Mouse (Mus musculus): ENCODE results near the gene Sun2. TPM values are rescaled to one million over a fixed set of nuclear protein-coding genes. Genes with fewer than 3 reads are reported as not detected.

Gene Sun2
- polyA plus RNA-seq, 1 experiment from 2014 or later = 1.2 TPM

GRCm38 (mm10) chr15:79725190-79725789, 17.0 kb downstream of the Sun2 start:
- WGBS = 85% methylated on average over 11 of the region's 11 CpGs
- ATAC-seq = no peak
- no peak for TF ChIP-seq CTCF (IDR thresholded peaks at IDR 0.05; ENCODE audit: low read depth)
- H3K27me3 ChIP-seq (replicated peaks; ENCODE audit: control insufficient read depth, insufficient read depth, low read length) = no peaks in the 10 kb centered on the region
- H3K4me1 ChIP-seq (replicated peaks; ENCODE audit: control insufficient read depth, insufficient read depth, low read length) = no peaks in the 10 kb centered on the region
- H3K4me3 ChIP-seq (ENCODE audit: low read depth, low read length) = no peak overlapping the region
- H3K9me3 ChIP-seq (ENCODE audit: control insufficient read depth) = no peaks in the 10 kb centered on the region
- H3K9ac ChIP-seq (ENCODE audit: low read depth, low read length) = no peak overlapping the region
- H3K36me3 ChIP-seq (ENCODE audit: control insufficient read depth, insufficient read depth) = peaks cover 43% of the 10 kb centered on the region
- H3K27ac ChIP-seq (ENCODE audit: low read depth, low read length) = no peak overlapping the region
- no peak overlapping the region for H3K4me2 ChIP-seq (replicated peaks; ENCODE audit: low read depth)

- H3K4me2 ChIP-seq (replicated peaks; ENCODE audit: low read depth) = no peak overlapping the region
- peak; percentile 47 for ATAC-seq
- no peak overlapping the region for H3K27ac ChIP-seq (ENCODE audit: low read depth, low read length)
- H3K9me3 ChIP-seq (ENCODE audit: control insufficient read depth) = no peaks in the 10 kb centered on the region
- TF ChIP-seq CTCF (IDR thresholded peaks at IDR 0.05; ENCODE audit: low read depth) = peak; percentile 74
- no peaks in the 10 kb centered on the region for H3K27me3 ChIP-seq (replicated peaks; ENCODE audit: control insufficient read depth, insufficient read depth, low read length)
- H3K36me3 ChIP-seq (ENCODE audit: control insufficient read depth, insufficient read depth) = peaks cover 48% of the 10 kb centered on the region
- 21% methylated on average over 1 of the region's 1 CpGs for WGBS
- no peak overlapping the region for H3K9ac ChIP-seq (ENCODE audit: low read depth, low read length)
- no peaks in the 10 kb centered on the region for H3K4me1 ChIP-seq (replicated peaks; ENCODE audit: control insufficient read depth, insufficient read depth, low read length)
- H3K4me3 ChIP-seq (ENCODE audit: low read depth, low read length) = no peak overlapping the region
Measured at GRCm38 (mm10) chr15:79723439-79723838, 18.9 kb downstream of the Sun2 start.

- no peak for TF ChIP-seq CTCF (IDR thresholded peaks at IDR 0.05; ENCODE audit: low read depth)
- WGBS = 89% methylated on average over 4 of the region's 4 CpGs
- no peak overlapping the region for H3K4me3 ChIP-seq (ENCODE audit: low read depth, low read length)
- H3K9me3 ChIP-seq (ENCODE audit: control insufficient read depth) = no peaks in the 10 kb centered on the region
- H3K36me3 ChIP-seq (ENCODE audit: control insufficient read depth, insufficient read depth) = peaks cover 59% of the 10 kb centered on the region
- no peaks in the 10 kb centered on the region for H3K27me3 ChIP-seq (replicated peaks; ENCODE audit: control insufficient read depth, insufficient read depth, low read length)
- no peak overlapping the region for H3K9ac ChIP-seq (ENCODE audit: low read depth, low read length)
- H3K27ac ChIP-seq (ENCODE audit: low read depth, low read length) = no peak overlapping the region
- H3K4me1 ChIP-seq (replicated peaks; ENCODE audit: control insufficient read depth, insufficient read depth, low read length) = no peaks in the 10 kb centered on the region
- ATAC-seq = no peak
- no peak overlapping the region for H3K4me2 ChIP-seq (replicated peaks; ENCODE audit: low read depth)
Measured at GRCm38 (mm10) chr15:79720796-79721195, 21.5 kb downstream of the Sun2 start.

GRCm38 (mm10) chr15:79720267-79720666, 22.1 kb downstream of the Sun2 start:
- no peak for TF ChIP-seq CTCF (IDR thresholded peaks at IDR 0.05; ENCODE audit: low read depth)
- no peak overlapping the region for H3K9ac ChIP-seq (ENCODE audit: low read depth, low read length)
- no peak for ATAC-seq
- WGBS = 91% methylated on average over 8 of the region's 8 CpGs
- no peak overlapping the region for H3K4me3 ChIP-seq (ENCODE audit: low read depth, low read length)
- H3K27ac ChIP-seq (ENCODE audit: low read depth, low read length) = no peak overlapping the region
- no peaks in the 10 kb centered on the region for H3K4me1 ChIP-seq (replicated peaks; ENCODE audit: control insufficient read depth, insufficient read depth, low read length)
- no peaks in the 10 kb centered on the region for H3K27me3 ChIP-seq (replicated peaks; ENCODE audit: control insufficient read depth, insufficient read depth, low read length)
- H3K9me3 ChIP-seq (ENCODE audit: control insufficient read depth) = no peaks in the 10 kb centered on the region
- H3K36me3 ChIP-seq (ENCODE audit: control insufficient read depth, insufficient read depth) = peaks cover 59% of the 10 kb centered on the region
- H3K4me2 ChIP-seq (replicated peaks; ENCODE audit: low read depth) = no peak overlapping the region

- no peak overlapping the region for H3K4me2 ChIP-seq (replicated peaks; ENCODE audit: low read depth)
- 94% methylated on average over 6 of the region's 6 CpGs for WGBS
- no peak for TF ChIP-seq CTCF (IDR thresholded peaks at IDR 0.05; ENCODE audit: low read depth)
- no peak overlapping the region for H3K4me3 ChIP-seq (ENCODE audit: low read depth, low read length)
- no peaks in the 10 kb centered on the region for H3K9me3 ChIP-seq (ENCODE audit: control insufficient read depth)
- H3K27me3 ChIP-seq (replicated peaks; ENCODE audit: control insufficient read depth, insufficient read depth, low read length) = no peaks in the 10 kb centered on the region
- no peaks in the 10 kb centered on the region for H3K4me1 ChIP-seq (replicated peaks; ENCODE audit: control insufficient read depth, insufficient read depth, low read length)
- no peak for ATAC-seq
- H3K36me3 ChIP-seq (ENCODE audit: control insufficient read depth, insufficient read depth) = peaks cover 84% of the 10 kb centered on the region
- H3K27ac ChIP-seq (ENCODE audit: low read depth, low read length) = no peak overlapping the region
- no peak overlapping the region for H3K9ac ChIP-seq (ENCODE audit: low read depth, low read length)
Measured at GRCm38 (mm10) chr15:79716710-79717109, 25.6 kb downstream of the Sun2 start.

- Histone ChIP-seq H3K9ac (ENCODE audit: low read depth, low read length) (no peak overlapping the region), H3K4me1 (replicated peaks; ENCODE audit: control insufficient read depth, insufficient read depth, low read length) (no peaks in the 10 kb centered on the region), H3K27ac (ENCODE audit: low read depth, low read length) (no peak overlapping the region), H3K4me3 (ENCODE audit: low read depth, low read length) (no peak overlapping the region), H3K36me3 (ENCODE audit: control insufficient read depth, insufficient read depth) (peaks cover 92% of the 10 kb centered on the region), H3K4me2 (replicated peaks; ENCODE audit: low read depth) (no peak overlapping the region), H3K9me3 (ENCODE audit: control insufficient read depth) (no peaks in the 10 kb centered on the region), H3K27me3 (replicated peaks; ENCODE audit: control insufficient read depth, insufficient read depth, low read length) (no peaks in the 10 kb centered on the region)
- TF ChIP-seq CTCF (IDR thresholded peaks at IDR 0.05; ENCODE audit: low read depth) = no peak
- ATAC-seq = no peak
- 91% methylated on average over 7 of the region's 7 CpGs for WGBS
Measured at GRCm38 (mm10) chr15:79715646-79716045, 26.7 kb downstream of the Sun2 start.

All from intestine, postnatal 0 days (tissue).